Mouse (Mus musculus): ENCODE measurements at regions not wholly inside any gene's neighbourhood (a gene's known extent, or its start where the extent isn't known, plus 50 kb on each side); places are given as distances from the start of the nearest gene placed in this dataset.

- DNase-seq (ENCODE audit: low read depth, low spot score) = peak; percentile 59
- TF ChIP-seq ZC3H11A (IDR thresholded peaks at IDR 0.05; ENCODE audit: low read depth, low read length) = no peak
- no peak for TF ChIP-seq UBTF (IDR thresholded peaks at IDR 0.05; ENCODE audit: borderline replicate concordance, insufficient read depth, low read depth, low read length)
- no peak for TF ChIP-seq ZMIZ1 (IDR thresholded peaks at IDR 0.05; ENCODE audit: low read depth, low read length)
- TF ChIP-seq RAD21 (IDR thresholded peaks at IDR 0.05; ENCODE audit: low read depth, low read length) = no peak
- TF ChIP-seq MAZ (IDR thresholded peaks at IDR 0.05; ENCODE audit: low read depth, low read length) = no peak
- no peak for TF ChIP-seq TBP (IDR thresholded peaks at IDR 0.05; ENCODE audit: low read depth, low read length)
- 0 out of 2 replicates have a peak, but pooled peaks have one; percentile 61 for TF ChIP-seq CHD1 (IDR thresholded peaks at IDR 0.05; ENCODE audit: low read depth, low read length)
- TF ChIP-seq NELFE (IDR thresholded peaks at IDR 0.05; ENCODE audit: low read depth, low read length) = peak; percentile 37
- TF ChIP-seq SMC3 (IDR thresholded peaks at IDR 0.05; ENCODE audit: low read depth, low read length) = no peak
- no peak for TF ChIP-seq MYC (IDR thresholded peaks at IDR 0.05; ENCODE audit: low read depth, low read length)
- TF ChIP-seq ZKSCAN1 (IDR thresholded peaks at IDR 0.05; ENCODE audit: low read depth, low read length) = no peak
- TF ChIP-seq POLR2A (IDR thresholded peaks at IDR 0.05; ENCODE audit: control insufficient read depth in 1 of 2, insufficient read depth in 1 of 2, low read depth in 1 of 2, low read length in 2 of 2, poor library complexity in 1 of 2) = no peak
- TF ChIP-seq MXI1 (IDR thresholded peaks at IDR 0.05; ENCODE audit: low read depth, low read length) = peak; percentile 6; the same call in 1 of the 2 replicates
- TF ChIP-seq MAFK (IDR thresholded peaks at IDR 0.05; ENCODE audit: borderline replicate concordance, low read depth, low read length) = no peak
- no peak for TF ChIP-seq JUND (IDR thresholded peaks at IDR 0.05; ENCODE audit: low read depth, low read length)
- no peak for TF ChIP-seq TCF12 (IDR thresholded peaks at IDR 0.05; ENCODE audit: low read depth, low read length)
- no peak for TF ChIP-seq KAT2A (conservative IDR thresholded peaks at IDR 0.05; ENCODE audit: low read depth, low read length)
- no peak for TF ChIP-seq USF1 (IDR thresholded peaks at IDR 0.05; ENCODE audit: low read depth, low read length)
- no peak for TF ChIP-seq MYB (IDR thresholded peaks at IDR 0.05; ENCODE audit: low read depth, low read length)
- no peak for TF ChIP-seq ZNF384 (IDR thresholded peaks at IDR 0.05; ENCODE audit: low read depth, low read length)
- no peak for TF ChIP-seq MEF2A (IDR thresholded peaks at IDR 0.05; ENCODE audit: extremely low read depth, insufficient replicate concordance, low read depth, low read length, poor library complexity, severe bottlenecking)
- no peak for TF ChIP-seq MAX (IDR thresholded peaks at IDR 0.05; ENCODE audit: low read length)
- no peak for TF ChIP-seq CHD2 (IDR thresholded peaks at IDR 0.05; ENCODE audit: low read length)
- TF ChIP-seq POLR2AphosphoS5 (IDR thresholded peaks at IDR 0.05; ENCODE audit: borderline replicate concordance, low read depth, low read length) = no peak
- TF ChIP-seq NRF1 (IDR thresholded peaks at IDR 0.05; ENCODE audit: insufficient read depth, low read depth, low read length, poor library complexity, severe bottlenecking) = no peak
- Histone ChIP-seq H3K36me3 (ENCODE audit: control insufficient read depth in 1 of 2, insufficient read depth in 2 of 2, low read length in 2 of 2) (peaks cover 0 to 16% of the 10 kb centered on the region in 2 experiments; a peak in 2 of 4 replicates), H3K4me1 (ENCODE audit: control insufficient read depth in 1 of 2, insufficient read depth in 2 of 2, low read length in 2 of 2) (peaks cover 0 to 33% of the 10 kb centered on the region in 2 experiments; a peak in 3 of 4 replicates), H3K27ac (ENCODE audit: control insufficient read depth, low read depth, low read length) (peak overlapping the region; percentile 66), H3K79me2 (ENCODE audit: control insufficient read depth, insufficient read depth, low read length, poor library complexity) (no peaks in the 10 kb centered on the region), H3K9me3 (replicated peaks; ENCODE audit: insufficient read depth, low read length) (no peaks in the 10 kb centered on the region), H3K4me3 (ENCODE audit: control insufficient read depth in 1 of 2, insufficient read depth in 1 of 2, low read depth in 2 of 2, low read length in 2 of 2) (peak overlapping the region; percentile 48 to 69), H3K27me3 (ENCODE audit: control insufficient read depth in 1 of 2, insufficient read depth in 2 of 2, low read length in 2 of 2) (no peaks in the 10 kb centered on the region), H3K9ac (ENCODE audit: control insufficient read depth, low read depth, low read length, poor library complexity, severe bottlenecking) (peak overlapping the region; percentile 67)
Observed at GRCm38 (mm10) chr5:118360374-118361064, 115.5 kb downstream of the 2410131K14Rik start.
